Mouse (Mus musculus): ENCODE measurements around the gene Mpst. TPM values are rescaled to one million over a fixed set of nuclear protein-coding genes. Genes with fewer than 3 reads are reported as not detected.

The Mpst gene
- 66.7 and 72.9 TPM in 2 replicates for polyA plus RNA-seq (2012; rRNA removed)

- H3K4me3 ChIP-seq (ENCODE audit: insufficient read depth, low read length) = peak within 1 kb of the TSS; percentile 68
Observed at GRCm38 (mm10) chr15:78406293-78406934, at the start of gene Mpst. Gene Mpst (plus strand): TSS chr15:78406416.

DNA sequence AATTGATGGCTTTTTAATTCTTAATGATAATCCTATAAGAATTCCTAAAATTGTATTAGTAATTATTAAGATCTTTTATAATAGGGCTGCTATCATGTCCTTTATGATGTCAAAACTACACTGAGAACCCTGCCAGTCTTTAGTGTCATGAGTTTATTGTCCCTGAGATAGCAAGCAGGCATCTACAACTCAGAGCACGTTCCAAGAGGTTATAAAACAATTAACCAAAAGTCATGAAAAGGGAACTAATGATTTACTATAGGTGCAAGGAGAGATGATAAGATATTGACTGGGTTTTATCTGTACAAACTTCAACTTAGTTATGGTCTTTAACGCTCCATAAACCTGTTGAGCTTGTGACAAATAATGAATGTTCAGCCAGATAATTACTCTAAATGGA, 40.3 kb upstream of the Mpst start:
- TF ChIP-seq CTCF (IDR thresholded peaks at IDR 0.05; ENCODE audit: extremely low read depth, insufficient read depth, low read length) (no peak), POLR2A (IDR thresholded peaks at IDR 0.05; ENCODE audit: extremely low read depth, insufficient read depth, low read length) (no peak)
- Histone ChIP-seq H3K4me1 (ENCODE audit: control insufficient read depth, insufficient read depth, low read length) (no peaks in the 10 kb centered on the region; the same call in 1 of the 2 replicates), H3K27ac (ENCODE audit: insufficient read depth, low read length) (no peak overlapping the region), H3K4me3 (ENCODE audit: insufficient read depth, low read length) (no peak overlapping the region)

More at GRCm38 (mm10) chr15:78406293-78406934, at the start of gene Mpst:
- no peak for TF ChIP-seq CTCF (IDR thresholded peaks at IDR 0.05; ENCODE audit: extremely low read depth, insufficient read depth, low read length)
- TF ChIP-seq POLR2A (IDR thresholded peaks at IDR 0.05; ENCODE audit: extremely low read depth, insufficient read depth, low read length) = peak; percentile 86
- Histone ChIP-seq H3K4me1 (ENCODE audit: control insufficient read depth, insufficient read depth, low read length) (peaks cover 6% of the 10 kb centered on the region), H3K27ac (ENCODE audit: insufficient read depth, low read length) (peak within 1 kb of the TSS; percentile 92)

GRCm38 (mm10) chr15:78366875-78367274, 39.3 kb upstream of the Mpst start:
- TF ChIP-seq POLR2A (IDR thresholded peaks at IDR 0.05; ENCODE audit: extremely low read depth, insufficient read depth, low read length) (peak; percentile 47; the same call in 1 of the 2 replicates), CTCF (IDR thresholded peaks at IDR 0.05; ENCODE audit: extremely low read depth, insufficient read depth, low read length) (no peak)
- no peak overlapping the region for H3K4me3 ChIP-seq (ENCODE audit: insufficient read depth, low read length)

DNA sequence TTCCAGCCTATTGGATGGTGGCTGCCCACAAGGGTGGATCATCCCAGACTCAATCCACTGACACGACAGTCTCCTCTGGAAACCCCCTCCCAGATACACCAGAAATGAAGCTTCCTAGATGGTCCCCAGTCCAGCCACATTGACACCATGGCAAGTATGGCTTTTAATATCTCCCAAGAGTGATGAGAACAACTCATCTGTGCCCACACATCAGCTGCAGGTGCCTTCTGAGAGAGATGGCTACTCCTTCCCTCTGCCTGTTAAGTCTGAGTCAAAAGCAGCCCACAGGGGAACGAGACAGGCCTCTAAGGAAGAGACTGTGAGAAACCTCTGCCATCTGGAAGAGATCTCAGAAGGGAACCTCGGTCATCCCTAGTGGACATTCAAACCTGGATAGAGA, 38.4 kb upstream of the Mpst start:
- TF ChIP-seq POLR2A (IDR thresholded peaks at IDR 0.05; ENCODE audit: extremely low read depth, insufficient read depth, low read length) = no peak
- no peak for TF ChIP-seq CTCF (IDR thresholded peaks at IDR 0.05; ENCODE audit: extremely low read depth, insufficient read depth, low read length)

More at GRCm38 (mm10) chr15:78366875-78367274, 39.3 kb upstream of the Mpst start:
- 0 out of 2 replicates have a peak overlapping the region, but pooled peaks have one; percentile 6 for H3K27ac ChIP-seq (ENCODE audit: insufficient read depth, low read length)
- H3K4me1 ChIP-seq (ENCODE audit: control insufficient read depth, insufficient read depth, low read length) = no peaks in the 10 kb centered on the region; the same call in 1 of the 2 replicates

DNA sequence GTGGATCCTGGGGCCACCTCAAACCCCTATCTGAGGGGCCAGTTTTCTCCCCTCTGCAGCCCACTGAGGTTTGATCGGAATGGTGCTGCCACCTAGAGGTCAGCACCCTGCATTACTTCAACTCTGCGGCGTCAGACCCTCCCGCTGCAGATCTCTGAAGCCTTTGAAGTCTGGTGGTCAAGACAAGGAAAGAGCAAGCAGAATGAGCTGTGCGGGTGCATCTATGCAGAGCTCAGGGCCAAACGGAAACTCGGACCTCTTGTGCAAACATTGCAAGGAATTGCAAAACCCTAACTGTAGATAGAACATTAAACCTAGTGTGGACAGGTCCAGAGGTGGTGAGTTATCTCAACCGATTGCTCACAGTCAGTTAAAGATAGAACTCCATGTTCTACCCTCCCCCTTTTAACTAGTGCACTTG, 37.3 kb upstream of the Mpst start:
- peak; percentile 75 for TF ChIP-seq CTCF (IDR thresholded peaks at IDR 0.05; ENCODE audit: extremely low read depth, insufficient read depth, low read length)
- TF ChIP-seq POLR2A (IDR thresholded peaks at IDR 0.05; ENCODE audit: extremely low read depth, insufficient read depth, low read length) = no peak
- H3K27ac ChIP-seq (ENCODE audit: insufficient read depth, low read length) = no peak overlapping the region
- H3K4me1 ChIP-seq (ENCODE audit: control insufficient read depth, insufficient read depth, low read length) = no peaks in the 10 kb centered on the region; the same call in 1 of the 2 replicates
- H3K4me3 ChIP-seq (ENCODE audit: insufficient read depth, low read length) = no peak overlapping the region

More for the DNA sequence above, 38.4 kb upstream of the Mpst start:
- Histone ChIP-seq H3K27ac (ENCODE audit: insufficient read depth, low read length) (no peak overlapping the region), H3K4me3 (ENCODE audit: insufficient read depth, low read length) (no peak overlapping the region), H3K4me1 (ENCODE audit: control insufficient read depth, insufficient read depth, low read length) (no peaks in the 10 kb centered on the region; the same call in 1 of the 2 replicates)

GRCm38 (mm10) chr15:78369641-78370040, 36.6 kb upstream of the Mpst start:
- Histone ChIP-seq H3K4me3 (ENCODE audit: insufficient read depth, low read length) (no peak overlapping the region), H3K27ac (ENCODE audit: insufficient read depth, low read length) (no peak overlapping the region), H3K4me1 (ENCODE audit: control insufficient read depth, insufficient read depth, low read length) (peaks cover 3% of the 10 kb centered on the region)
- no peak for TF ChIP-seq CTCF (IDR thresholded peaks at IDR 0.05; ENCODE audit: extremely low read depth, insufficient read depth, low read length)
- no peak for TF ChIP-seq POLR2A (IDR thresholded peaks at IDR 0.05; ENCODE audit: extremely low read depth, insufficient read depth, low read length)

- no peak overlapping the region for H3K27ac ChIP-seq (ENCODE audit: insufficient read depth, low read length)
- TF ChIP-seq CTCF (IDR thresholded peaks at IDR 0.05; ENCODE audit: extremely low read depth, insufficient read depth, low read length) = no peak
- no peak for TF ChIP-seq POLR2A (IDR thresholded peaks at IDR 0.05; ENCODE audit: extremely low read depth, insufficient read depth, low read length)
Observed at GRCm38 (mm10) chr15:78372796-78373195, 33.4 kb upstream of the Mpst start.

DNA sequence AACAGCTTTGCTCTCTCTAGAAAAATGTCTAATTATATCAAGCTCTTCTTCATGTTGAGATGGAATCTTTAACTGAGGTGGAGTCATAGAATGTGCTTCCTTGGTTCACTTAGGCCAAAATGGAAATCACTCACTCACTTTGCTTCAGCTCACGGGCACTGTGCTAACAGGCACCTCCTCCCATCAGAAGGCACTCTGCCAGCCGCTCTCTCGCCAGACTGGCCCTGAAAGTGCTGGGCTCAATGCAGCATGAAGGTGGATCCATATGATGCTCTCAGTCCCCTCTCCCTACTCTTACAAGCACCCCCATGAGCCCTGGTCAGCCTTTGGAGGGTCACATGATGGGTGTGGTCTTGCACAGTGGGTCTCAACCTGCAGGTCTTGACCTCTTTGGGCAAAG, 32.0 kb upstream of the Mpst start:
- peaks cover 3% of the 10 kb centered on the region for H3K4me1 ChIP-seq (ENCODE audit: control insufficient read depth, insufficient read depth, low read length)

More at GRCm38 (mm10) chr15:78372796-78373195, 33.4 kb upstream of the Mpst start:
- Histone ChIP-seq H3K4me1 (ENCODE audit: control insufficient read depth, insufficient read depth, low read length) (peaks cover 3% of the 10 kb centered on the region), H3K4me3 (ENCODE audit: insufficient read depth, low read length) (no peak overlapping the region)

GRCm38 (mm10) chr15:78377859-78378258, 28.4 kb upstream of the Mpst start:
- Histone ChIP-seq H3K4me3 (ENCODE audit: insufficient read depth, low read length) (no peak overlapping the region), H3K4me1 (ENCODE audit: control insufficient read depth, insufficient read depth, low read length) (peaks cover 6% of the 10 kb centered on the region), H3K27ac (ENCODE audit: insufficient read depth, low read length) (no peak overlapping the region)
- TF ChIP-seq CTCF (IDR thresholded peaks at IDR 0.05; ENCODE audit: extremely low read depth, insufficient read depth, low read length) (no peak), POLR2A (IDR thresholded peaks at IDR 0.05; ENCODE audit: extremely low read depth, insufficient read depth, low read length) (no peak)

More for the DNA sequence above, 32.0 kb upstream of the Mpst start:
- H3K27ac ChIP-seq (ENCODE audit: insufficient read depth, low read length) = no peak overlapping the region
- H3K4me3 ChIP-seq (ENCODE audit: insufficient read depth, low read length) = no peak overlapping the region
- TF ChIP-seq CTCF (IDR thresholded peaks at IDR 0.05; ENCODE audit: extremely low read depth, insufficient read depth, low read length) = no peak
- TF ChIP-seq POLR2A (IDR thresholded peaks at IDR 0.05; ENCODE audit: extremely low read depth, insufficient read depth, low read length) = no peak

- H3K4me1 ChIP-seq (ENCODE audit: control insufficient read depth, insufficient read depth, low read length) = peaks cover 6% of the 10 kb centered on the region
- TF ChIP-seq POLR2A (IDR thresholded peaks at IDR 0.05; ENCODE audit: extremely low read depth, insufficient read depth, low read length) (no peak), CTCF (IDR thresholded peaks at IDR 0.05; ENCODE audit: extremely low read depth, insufficient read depth, low read length) (no peak)
- H3K4me3 ChIP-seq (ENCODE audit: insufficient read depth, low read length) = no peak overlapping the region
- H3K27ac ChIP-seq (ENCODE audit: insufficient read depth, low read length) = no peak overlapping the region
Observed at GRCm38 (mm10) chr15:78378556-78378955, 27.7 kb upstream of the Mpst start.
